Mouse (Mus musculus) heart, adult 9 months (tissue): ENCODE data around the gene Cpne5.
"Not testable (repeated sequence)": the region's sequence is repeated elsewhere in the genome, so short reads cannot be mapped to it uniquely, and the experiment has no call there.

ENCODE experiments used
- DNase-seq, 2 experiments: peaks; one replicate each; pipeline ENCODE4 v3.0.0; 2022; ENCODE audit warnings: low spot score in 2 of 2

The Cpne5 gene

GRCm38 (mm10) chr17:29237772-29238420 lies at the start of gene Cpne5:
TSS of gene Cpne5 (minus strand) at chr17:29238167.
- no peak for DNase-seq

GRCm38 (mm10) chr17:29282216-29282952 lies 44.4 kb upstream of the Cpne5 start:
- DNase-seq: no peak

GRCm38 (mm10) chr17:29281541-29281940 lies 43.6 kb upstream of the Cpne5 start:
- no peak for DNase-seq

GRCm38 (mm10) chr17:29280422-29280821 lies 42.5 kb upstream of the Cpne5 start:
- DNase-seq: no peak

- peak; percentile 56 to 75 for DNase-seq
These were observed 35.9 kb upstream of the Cpne5 start for GRCm38 (mm10) chr17:29273889-29274288.

- no peak for DNase-seq
These were observed 35.2 kb upstream of the Cpne5 start for GRCm38 (mm10) chr17:29273156-29273555.

GRCm38 (mm10) chr17:29270148-29270698 lies 32.3 kb upstream of the Cpne5 start:
- DNase-seq: no peak

GRCm38 (mm10) chr17:29269349-29269706 lies 31.4 kb upstream of the Cpne5 start:
- DNase-seq: no peak

- DNase-seq: peak; percentile 96 to 97
These were observed 30.8 kb upstream of the Cpne5 start, which contains the start of gene BC004004 for GRCm38 (mm10) chr17:29268682-29269348. TSS of gene BC004004 (plus strand) at chr17:29268788.

GRCm38 (mm10) chr17:29267931-29268681 lies 30.1 kb upstream of the Cpne5 start:
- no peak for DNase-seq

GRCm38 (mm10) chr17:29267040-29267439 lies 29.1 kb upstream of the Cpne5 start:
- not testable (repeated sequence) for DNase-seq

GRCm38 (mm10) chr17:29264760-29265159 lies 26.8 kb upstream of the Cpne5 start:
- DNase-seq: no peak

- DNase-seq: peak; percentile 85 to 86
These were observed 26.1 kb upstream of the Cpne5 start, which contains the start of gene Ppil1 for GRCm38 (mm10) chr17:29263840-29264633. TSS of gene Ppil1 (minus strand) at chr17:29264186.

GRCm38 (mm10) chr17:29263417-29263816 lies 25.4 kb upstream of the Cpne5 start:
- no peak for DNase-seq

- no peak for DNase-seq
These were observed 24.3 kb upstream of the Cpne5 start for GRCm38 (mm10) chr17:29262259-29262649.

- no peak for DNase-seq
These were observed 23.8 kb upstream of the Cpne5 start for GRCm38 (mm10) chr17:29261603-29262258.

GRCm38 (mm10) chr17:29260501-29260900 lies 22.5 kb upstream of the Cpne5 start:
- DNase-seq: no peak

GRCm38 (mm10) chr17:29259489-29259888 lies 21.5 kb upstream of the Cpne5 start:
- DNase-seq: peak; percentile 43 to 70

- DNase-seq: no peak
These were observed 21.0 kb upstream of the Cpne5 start for GRCm38 (mm10) chr17:29258921-29259320.

GRCm38 (mm10) chr17:29258025-29258558 lies 20.1 kb upstream of the Cpne5 start:
- DNase-seq: no peak
